Mouse (Mus musculus) urinary bladder, adult 18-20 months (tissue): ENCODE measurements around the gene Trhr2.
A peak's percentile ranks its signal among the peaks of the same experiment; 100 is the strongest.

ENCODE experiments used
- DNase-seq, 2 experiments: peaks; one replicate each; pipeline ENCODE4 v3.0.0; 2022; ENCODE audit warnings: low spot score in 2 of 2, mixed read lengths in 2 of 2

Trhr2 gene

GRCm38 (mm10) chr8:122360696-122361416, at the start of gene Trhr2:
TSS of gene Trhr2 (minus strand) at chr8:122360746.
- no peak for DNase-seq

DNA sequence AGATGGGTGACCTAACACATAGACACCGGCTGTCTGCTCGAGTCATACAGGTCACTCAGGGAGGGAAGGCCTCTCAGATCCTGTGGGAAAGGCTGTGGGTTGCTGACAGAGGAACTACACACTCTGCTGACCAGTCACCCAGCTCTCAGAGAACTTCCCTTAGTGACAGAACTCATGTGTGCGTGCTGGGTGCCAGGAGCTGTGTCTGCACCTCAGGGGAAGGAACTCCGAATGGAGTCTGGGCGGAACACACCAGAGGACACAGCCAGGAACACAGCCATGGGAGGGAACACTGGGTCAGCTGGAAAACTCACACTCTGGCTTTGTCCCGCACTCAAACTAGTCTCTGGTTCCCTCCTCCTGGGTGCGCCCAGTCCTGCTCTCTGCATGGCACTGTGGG, 47.1 kb upstream of the Trhr2 start:
- no peak for DNase-seq

GRCm38 (mm10) chr8:122405146-122405805, 44.7 kb upstream of the Trhr2 start:
- no peak for DNase-seq

DNA sequence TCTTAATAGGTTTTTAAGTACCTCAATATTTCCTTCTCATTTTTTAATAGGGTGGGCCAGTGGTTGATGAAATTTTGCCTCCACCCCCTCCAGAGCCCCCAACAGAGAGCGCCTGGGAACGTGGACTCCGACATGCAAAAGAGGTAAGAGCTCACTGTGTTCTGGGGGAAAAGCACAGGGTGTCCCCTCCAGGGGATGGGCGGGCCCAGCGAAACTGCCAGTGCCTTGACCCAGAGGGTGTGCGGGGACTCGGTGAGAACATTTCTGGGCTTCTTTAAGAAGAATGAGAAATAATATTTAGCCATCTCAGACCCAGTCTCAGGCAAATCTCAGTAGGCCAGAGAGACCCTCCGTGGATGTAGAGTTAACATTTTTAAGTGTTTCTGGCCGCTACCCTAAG, 37.6 kb upstream of the Trhr2 start:
- no peak for DNase-seq

DNA sequence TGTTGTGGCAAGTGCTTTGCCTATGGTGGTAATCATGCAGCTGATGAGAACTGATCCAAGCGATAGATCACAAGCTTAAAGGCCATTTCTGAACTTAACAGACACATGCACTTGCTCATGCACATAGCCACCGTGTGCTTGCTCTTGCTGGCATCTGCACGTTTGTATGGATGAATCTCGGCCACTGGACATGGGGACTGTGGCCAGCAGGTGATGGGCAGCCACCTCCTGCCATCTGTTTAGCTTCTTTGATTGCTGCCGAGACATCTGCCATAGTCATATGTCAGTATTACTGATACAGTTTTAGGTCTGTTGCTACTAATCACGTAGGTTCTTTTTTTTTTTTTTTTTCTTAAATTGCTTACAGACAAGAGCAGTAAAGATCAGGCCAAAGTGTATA, 34.7 kb upstream of the Trhr2 start:
- no peak for DNase-seq

- DNase-seq, result no peak
These were observed 33.2 kb upstream of the Trhr2 start for GRCm38 (mm10) chr8:122393717-122394116.

- no peak for DNase-seq
These were observed 30.2 kb upstream of the Trhr2 start for GRCm38 (mm10) chr8:122390758-122391157.

GRCm38 (mm10) chr8:122389357-122389756, 28.8 kb upstream of the Trhr2 start:
- no peak for DNase-seq

- no peak for DNase-seq
These were observed 22.5 kb upstream of the Trhr2 start for GRCm38 (mm10) chr8:122383039-122383438.

- peak; percentile 95 to 98 for DNase-seq
These were observed 16.1 kb upstream of the Trhr2 start, which contains the start of gene Zc3h18 for GRCm38 (mm10) chr8:122376365-122377231. TSS of gene Zc3h18 (plus strand) at chr8:122376609.

GRCm38 (mm10) chr8:122375751-122376364, 15.3 kb upstream of the Trhr2 start:
- no peak for DNase-seq

DNA sequence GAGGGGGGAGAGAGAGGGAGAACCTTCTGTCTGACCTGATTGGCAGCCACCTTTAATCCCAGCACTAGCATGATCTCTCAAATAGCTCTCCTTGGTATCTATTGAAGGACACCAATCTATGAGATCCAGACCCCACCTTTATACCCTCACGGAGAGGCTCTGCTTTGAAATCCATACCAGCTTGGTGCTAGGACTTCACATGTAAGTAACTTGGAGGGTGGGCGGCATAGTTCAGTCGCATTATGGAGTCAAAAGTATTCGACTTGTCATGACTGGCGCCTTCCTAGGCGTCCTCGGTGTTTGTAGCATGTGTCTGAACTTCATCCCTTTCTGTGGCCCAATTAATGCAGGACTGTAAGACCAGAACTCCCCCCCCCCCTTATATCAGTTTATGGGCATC, 14.8 kb upstream of the Trhr2 start:
- no peak for DNase-seq

DNA sequence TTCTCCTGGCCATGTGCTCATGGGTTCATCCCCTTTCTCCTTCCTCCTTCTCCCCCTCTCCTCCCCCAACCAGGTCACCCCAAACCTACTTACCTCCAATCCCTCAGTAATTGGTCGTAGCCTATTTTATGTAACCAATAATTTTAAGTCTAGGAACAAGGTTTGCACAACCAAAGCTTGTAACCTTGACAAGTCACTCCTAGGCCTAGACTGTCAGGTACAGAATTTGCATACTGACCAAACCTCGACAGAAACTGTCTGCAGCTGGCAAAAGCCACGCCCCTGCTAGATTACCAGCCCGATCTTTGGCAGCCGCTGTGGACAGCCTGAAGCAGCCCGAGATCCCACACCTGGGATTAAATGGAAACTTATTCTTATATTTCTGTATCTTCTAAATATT, 11.2 kb upstream of the Trhr2 start:
- no peak for DNase-seq

DNA sequence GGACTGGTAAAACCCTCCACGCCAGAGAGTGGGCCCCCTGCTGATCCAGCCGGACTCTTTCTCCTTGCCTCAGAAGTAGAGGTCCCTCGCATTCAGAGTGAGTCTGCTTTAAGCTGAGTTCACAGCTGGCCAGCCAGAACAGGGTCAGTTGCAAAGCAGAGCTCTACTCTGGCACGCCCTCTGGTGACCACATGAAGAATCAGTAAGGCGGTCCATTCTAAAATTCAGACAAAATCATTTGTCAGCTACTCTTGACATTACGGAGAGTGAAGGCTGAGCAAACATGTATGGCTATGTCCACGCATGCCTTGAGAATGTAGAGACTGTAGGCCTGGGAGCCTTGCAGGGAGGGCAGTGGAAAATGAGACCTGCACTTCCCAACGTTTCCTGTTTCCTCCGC, 9.1 kb upstream of the Trhr2 start:
- peak; percentile 70 to 71 for DNase-seq

DNA sequence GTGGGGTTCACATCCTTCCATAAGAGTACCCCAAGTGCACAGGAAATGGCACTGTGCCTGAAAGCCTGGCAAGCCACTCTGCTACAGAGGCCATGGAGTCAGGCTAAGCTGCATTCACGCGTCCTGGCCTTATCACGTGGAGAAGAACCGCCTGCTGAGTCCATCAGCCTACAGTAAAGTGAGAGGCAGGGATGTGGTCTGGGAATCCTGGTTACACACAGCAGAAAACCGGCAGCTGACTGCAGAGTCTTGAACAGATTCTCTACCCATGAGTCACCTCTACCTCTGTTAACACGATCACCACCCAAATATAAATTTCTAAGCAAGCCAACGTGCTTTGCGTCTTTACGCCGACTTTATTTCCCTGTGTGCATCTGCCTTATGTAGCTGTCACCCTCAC, 7.9 kb upstream of the Trhr2 start:
- DNase-seq, result no peak

DNA sequence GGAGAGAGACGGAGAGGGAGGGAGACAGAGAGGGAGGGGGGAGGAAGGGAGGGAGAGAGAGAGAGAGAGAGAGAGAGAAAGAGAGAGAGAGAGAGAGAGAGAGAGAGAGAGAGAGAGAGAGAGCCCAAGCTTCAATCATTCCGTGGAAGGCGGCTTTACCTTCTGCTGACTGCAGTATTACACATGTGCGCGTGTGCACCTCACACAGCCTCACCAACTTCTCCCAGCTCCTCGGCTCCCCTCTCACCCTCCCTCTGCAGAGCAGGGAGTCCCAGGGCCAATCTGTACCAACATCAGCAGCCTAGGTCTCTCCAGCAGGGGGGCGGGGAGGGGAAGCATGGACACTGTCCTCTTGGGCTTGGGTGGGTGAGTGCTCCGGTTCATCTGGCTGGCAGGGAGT, 2.4 kb upstream of the Trhr2 start:
- DNase-seq, result no peak

DNA sequence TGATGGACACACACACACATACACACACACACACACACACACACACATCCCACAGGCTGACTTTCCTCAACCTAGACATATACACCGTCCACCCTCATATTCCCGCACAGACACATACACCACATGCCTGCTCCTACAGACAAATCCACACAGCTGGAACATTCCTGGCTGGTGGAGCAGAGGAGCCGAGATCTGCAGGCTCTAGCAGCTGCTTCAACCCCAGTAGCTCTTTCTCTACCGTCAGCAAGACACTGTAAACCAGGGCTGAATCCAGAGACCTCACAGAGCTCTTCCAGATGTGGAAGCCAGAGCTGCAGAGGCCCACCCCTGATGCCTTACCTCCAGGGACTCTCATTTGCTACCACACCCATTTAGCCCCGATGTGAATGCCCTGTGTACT, 1.7 kb upstream of the Trhr2 start:
- no peak for DNase-seq

- no peak for DNase-seq
These were observed 1.3 kb downstream of the Trhr2 start for GRCm38 (mm10) chr8:122359111-122359775.

DNA sequence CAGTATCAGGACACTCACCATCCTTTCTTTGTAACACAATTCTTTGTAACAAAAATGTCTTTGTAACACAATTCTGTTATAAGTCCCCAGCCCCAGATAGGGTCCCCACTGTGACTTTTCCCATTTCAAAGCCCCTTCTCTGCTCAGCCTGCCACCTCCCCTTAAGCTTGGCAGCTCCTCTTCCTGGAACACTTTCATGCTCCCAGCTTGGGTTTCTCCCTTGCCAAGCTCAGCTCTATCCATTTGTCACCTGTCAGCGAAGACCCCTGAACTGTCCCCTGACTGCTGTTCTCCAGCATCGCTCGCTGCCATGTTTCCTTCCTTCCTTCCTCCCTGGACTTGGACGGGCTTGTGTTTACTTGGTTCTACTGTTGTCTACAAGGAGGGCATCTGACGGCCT, 2.9 kb downstream of the Trhr2 start:
- DNase-seq, result no peak

DNA sequence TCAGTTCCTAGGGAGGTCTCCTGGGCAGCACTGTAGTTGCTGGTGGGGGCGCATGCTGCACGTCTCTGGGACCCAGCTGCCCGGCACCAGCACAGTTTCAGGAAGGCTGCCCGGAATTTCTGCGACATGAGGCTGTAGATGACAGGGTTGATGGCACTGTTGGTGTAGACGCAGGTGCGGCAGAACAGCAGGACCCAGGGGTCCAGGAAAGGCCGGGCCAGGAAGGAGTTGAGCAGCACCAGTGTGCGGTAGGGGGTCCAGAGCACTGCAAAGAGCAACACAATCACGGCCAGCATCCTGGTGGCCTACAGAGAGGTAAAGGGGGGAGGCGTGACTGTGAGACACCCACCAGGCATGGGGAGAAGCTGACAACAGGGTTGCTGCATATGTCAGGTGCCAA, 3.3 kb downstream of the Trhr2 start:
- DNase-seq, result no peak
